Mouse (Mus musculus): ENCODE data around the gene Rce1. TPM values are rescaled to one million over a fixed set of nuclear protein-coding genes. Genes with fewer than 3 reads are reported as not detected.

Rce1 gene
- total and polyA plus RNA-seq, 2 experiments from 2014 or later: 43.3 to 85.1 TPM

GRCm38 (mm10) chr19:4612181-4612961 lies 13.1 kb downstream of the Rce1 start:
- 90% methylated on average over 19 of the region's 19 CpGs for WGBS
- Histone ChIP-seq H3K4me2 (ENCODE audit: low read depth, low read length, poor library complexity, severe bottlenecking) (no peak overlapping the region), H3K9ac (replicated peaks; ENCODE audit: low read length, poor library complexity, severe bottlenecking) (no peak overlapping the region), H3K9me3 (ENCODE audit: low read length) (no peaks in the 10 kb centered on the region), H3K27ac (ENCODE audit: low read depth, low read length) (no peak overlapping the region), H3K36me3 (ENCODE audit: insufficient read depth, low read length) (peaks cover 30% of the 10 kb centered on the region), H3K4me1 (ENCODE audit: insufficient read depth, low read length) (peaks cover 14% of the 10 kb centered on the region; the same call in 1 of the 2 replicates), H3K27me3 (ENCODE audit: insufficient read depth, low read length) (no peaks in the 10 kb centered on the region), H3K4me3 (ENCODE audit: low read depth, low read length) (no peak overlapping the region)
- no peak for DNase-seq (ENCODE audit: low spot score)
- no peak for TF ChIP-seq CTCF (IDR thresholded peaks at IDR 0.05)
- ATAC-seq (ENCODE audit: low FRiP score): no peak

GRCm38 (mm10) chr19:4610109-4610508 lies 15.3 kb downstream of the Rce1 start:
- no peak overlapping the region for H3K9ac ChIP-seq (replicated peaks; ENCODE audit: low read length, poor library complexity, severe bottlenecking)
- H3K4me3 ChIP-seq (ENCODE audit: low read depth, low read length): no peak overlapping the region
- ATAC-seq (ENCODE audit: low FRiP score) (no peak), DNase-seq (ENCODE audit: low spot score) (peak; percentile 31)
- H3K9me3 ChIP-seq (ENCODE audit: low read length): no peaks in the 10 kb centered on the region
- WGBS: 51% methylated on average over 4 of the region's 4 CpGs
- H3K36me3 ChIP-seq (ENCODE audit: insufficient read depth, low read length): peaks cover 30% of the 10 kb centered on the region
- H3K4me1 ChIP-seq (ENCODE audit: insufficient read depth, low read length): peaks cover 14% of the 10 kb centered on the region; the same call in 1 of the 2 replicates
- no peak for TF ChIP-seq CTCF (IDR thresholded peaks at IDR 0.05)
- H3K27me3 ChIP-seq (ENCODE audit: insufficient read depth, low read length): no peaks in the 10 kb centered on the region
- H3K4me2 ChIP-seq (ENCODE audit: low read depth, low read length, poor library complexity, severe bottlenecking): no peak overlapping the region
- H3K27ac ChIP-seq (ENCODE audit: low read depth, low read length): no peak overlapping the region

- H3K9me3 ChIP-seq (ENCODE audit: low read length): no peaks in the 10 kb centered on the region
- TF ChIP-seq CTCF (IDR thresholded peaks at IDR 0.05): no peak
- no peaks in the 10 kb centered on the region for H3K27me3 ChIP-seq (ENCODE audit: insufficient read depth, low read length)
- DNase-seq (ENCODE audit: low spot score) (no peak), ATAC-seq (ENCODE audit: low FRiP score) (no peak)
- no peak overlapping the region for H3K9ac ChIP-seq (replicated peaks; ENCODE audit: low read length, poor library complexity, severe bottlenecking)
- WGBS: 89% methylated on average over 4 of the region's 4 CpGs
- H3K4me3 ChIP-seq (ENCODE audit: low read depth, low read length): no peak overlapping the region
- peaks cover 27% of the 10 kb centered on the region for H3K36me3 ChIP-seq (ENCODE audit: insufficient read depth, low read length)
- H3K27ac ChIP-seq (ENCODE audit: low read depth, low read length): no peak overlapping the region
- H3K4me2 ChIP-seq (ENCODE audit: low read depth, low read length, poor library complexity, severe bottlenecking): no peak overlapping the region
- H3K4me1 ChIP-seq (ENCODE audit: insufficient read depth, low read length): peaks cover 3% of the 10 kb centered on the region; the same call in 1 of the 2 replicates
These were observed 16.9 kb downstream of the Rce1 start for GRCm38 (mm10) chr19:4608511-4608910.

- no peak overlapping the region for H3K9ac ChIP-seq (replicated peaks; ENCODE audit: low read length, poor library complexity, severe bottlenecking)
- no peaks in the 10 kb centered on the region for H3K4me1 ChIP-seq (ENCODE audit: insufficient read depth, low read length)
- H3K9me3 ChIP-seq (ENCODE audit: low read length): no peaks in the 10 kb centered on the region
- no peak overlapping the region for H3K27ac ChIP-seq (ENCODE audit: low read depth, low read length)
- WGBS: 90% methylated on average over 12 of the region's 12 CpGs
- no peak for TF ChIP-seq CTCF (IDR thresholded peaks at IDR 0.05)
- no peak overlapping the region for H3K4me3 ChIP-seq (ENCODE audit: low read depth, low read length)
- H3K4me2 ChIP-seq (ENCODE audit: low read depth, low read length, poor library complexity, severe bottlenecking): no peak overlapping the region
- ATAC-seq (ENCODE audit: low FRiP score): no peak
- no peak for DNase-seq (ENCODE audit: low spot score)
- H3K27me3 ChIP-seq (ENCODE audit: insufficient read depth, low read length): no peaks in the 10 kb centered on the region
- peaks cover 16% of the 10 kb centered on the region for H3K36me3 ChIP-seq (ENCODE audit: insufficient read depth, low read length)
These were observed 18.0 kb downstream of the Rce1 start for GRCm38 (mm10) chr19:4607406-4607805.

GRCm38 (mm10) chr19:4605654-4606053 lies 19.8 kb downstream of the Rce1 start:
- Histone ChIP-seq H3K27me3 (ENCODE audit: insufficient read depth, low read length) (no peaks in the 10 kb centered on the region), H3K27ac (ENCODE audit: low read depth, low read length) (no peak overlapping the region), H3K4me1 (ENCODE audit: insufficient read depth, low read length) (no peaks in the 10 kb centered on the region), H3K9me3 (ENCODE audit: low read length) (no peaks in the 10 kb centered on the region), H3K9ac (replicated peaks; ENCODE audit: low read length, poor library complexity, severe bottlenecking) (no peak overlapping the region), H3K4me3 (ENCODE audit: low read depth, low read length) (no peak overlapping the region), H3K4me2 (ENCODE audit: low read depth, low read length, poor library complexity, severe bottlenecking) (no peak overlapping the region), H3K36me3 (ENCODE audit: insufficient read depth, low read length) (no peaks in the 10 kb centered on the region; the same call in none of the 2 replicates)
- WGBS: 89% methylated on average over 4 of the region's 4 CpGs
- no peak for TF ChIP-seq CTCF (IDR thresholded peaks at IDR 0.05)
- no peak for DNase-seq (ENCODE audit: low spot score)
- no peak for ATAC-seq (ENCODE audit: low FRiP score)

Data from midbrain, postnatal 0 days (tissue).